ENCODE assay signal across 22 mouse cellular contexts in genomic region chr14:122459776-122460175, GRCm38 (mm10). TPM values are rescaled to one million over a fixed set of nuclear protein-coding genes. Genes with fewer than 3 reads are reported as not detected.
A peak's percentile ranks its signal among the peaks of the same experiment; 100 is the strongest.
DNase-seq lines count a peak whose midpoint lies in the region; ATAC-seq lines count a peak whose summit lies in the region.
"Had no signal": no experiment of that assay in that cellular context is flagged by ENCODE, and none has a peak within 500 bp of the region (broad histone marks: within the 10 kb centered on the region; RNA-seq: fewer than 3 reads in every experiment).

No protein-coding gene starts in this region.

- no peaks in the 10 kb centered on the region for H3K9me3 ChIP-seq in forebrain, embryonic 13.5 days (replicated peaks)
- no peaks in the 10 kb centered on the region for H3K9me3 ChIP-seq in hindbrain, embryonic 15.5 days
- no peaks in the 10 kb centered on the region for H3K9me3 ChIP-seq in midbrain, embryonic 14.5 days (ENCODE audit: control insufficient read depth, low read length)
- H3K9me3 ChIP-seq: embryonic facial prominence, embryonic 15.5 days; heart, embryonic 13.5 days had no signal

- no peaks in the 10 kb centered on the region for H3K36me3 ChIP-seq in forebrain, embryonic 13.5 days (ENCODE audit: poor library complexity, severe bottlenecking)
- H3K36me3 ChIP-seq in hindbrain, embryonic 15.5 days = no peaks in the 10 kb centered on the region
- no peaks in the 10 kb centered on the region for H3K36me3 ChIP-seq in midbrain, embryonic 14.5 days (ENCODE audit: control insufficient read depth, insufficient read depth, low read length)
- H3K36me3 ChIP-seq: embryonic facial prominence, embryonic 15.5 days; heart, embryonic 13.5 days had no signal

- peaks cover 50% of the 10 kb centered on the region for H3K4me1 ChIP-seq in forebrain, embryonic 13.5 days
- peaks cover 16% of the 10 kb centered on the region for H3K4me1 ChIP-seq in hindbrain, embryonic 15.5 days (replicated peaks)
- peaks cover 8% of the 10 kb centered on the region; the same call in 1 of the 2 replicates for H3K4me1 ChIP-seq in midbrain, embryonic 14.5 days (ENCODE audit: control insufficient read depth, insufficient read depth, low read length)

- H3K27me3 ChIP-seq in forebrain, embryonic 13.5 days = peaks cover 30% of the 10 kb centered on the region
- H3K27me3 ChIP-seq in hindbrain, embryonic 15.5 days = peaks cover 36% of the 10 kb centered on the region
- peaks cover 53% of the 10 kb centered on the region for H3K27me3 ChIP-seq in midbrain, embryonic 14.5 days (ENCODE audit: control insufficient read depth, insufficient read depth, low read length)

- peak overlapping the region; percentile 58 for H3K4me2 ChIP-seq in forebrain, embryonic 13.5 days
- peak overlapping the region; percentile 37 for H3K4me2 ChIP-seq in hindbrain, embryonic 15.5 days
- peak overlapping the region; percentile 46 for H3K4me2 ChIP-seq in midbrain, embryonic 14.5 days (ENCODE audit: low read length)
- H3K4me2 ChIP-seq: embryonic facial prominence, embryonic 15.5 days; heart, embryonic 13.5 days; lung, embryonic 14.5 days had no signal

- no peak for ATAC-seq in forebrain, embryonic 13.5 days
- no peak for ATAC-seq in hindbrain, embryonic 15.5 days (ENCODE audit: low FRiP score, low read depth)
- ATAC-seq in midbrain, embryonic 14.5 days (ENCODE audit: low FRiP score, low TSS enrichment) = no peak

- H3K9ac ChIP-seq in forebrain, embryonic 13.5 days = peak overlapping the region; percentile 66
- peak overlapping the region; percentile 39 for H3K9ac ChIP-seq in hindbrain, embryonic 15.5 days
- H3K9ac ChIP-seq in midbrain, embryonic 14.5 days (replicated peaks; ENCODE audit: low read length) = peak overlapping the region; percentile 39; the same call in 1 of the 2 replicates
- H3K9ac ChIP-seq: embryonic facial prominence, embryonic 15.5 days; heart, embryonic 13.5 days; lung, embryonic 14.5 days had no signal

- peak overlapping the region; percentile 49 for H3K27ac ChIP-seq in forebrain, embryonic 13.5 days
- H3K27ac ChIP-seq in hindbrain, embryonic 15.5 days (replicated peaks) = 0 out of 2 replicates have a peak overlapping the region, but pooled peaks have one; percentile 38
- peak overlapping the region; percentile 46 for H3K27ac ChIP-seq in midbrain, embryonic 14.5 days (replicated peaks; ENCODE audit: low read depth, low read length)
- H3K27ac ChIP-seq: embryonic facial prominence, embryonic 15.5 days; heart, embryonic 13.5 days; stomach, postnatal 0 days had no signal

- 83% methylated on average over 1 of the region's 1 CpGs for WGBS in forebrain, embryonic 13.5 days
- 96% methylated on average over 1 of the region's 1 CpGs for WGBS in hindbrain, embryonic 15.5 days
- 72% methylated on average over 1 of the region's 1 CpGs for WGBS in midbrain, embryonic 14.5 days

- DNase-seq in cerebellum, adult 8-10 months = peak; percentile 26
- DNase-seq in cerebellum, adult 11-12 months = no peak
- DNase-seq in midbrain, embryonic 14.5 days = peak; percentile 6
- DNase-seq in left cerebral cortex, adult 18-20 months (ENCODE audit: low spot score in 2 of 2) = no peak
- DNase-seq in layer of hippocampus, adult 8-10 months (ENCODE audit: low spot score in 2 of 2) = no peak
- DNase-seq in heart, adult 18-20 months = no peak
- DNase-seq: gastrocnemius, postnatal 25 days; kidney, adult 8-10 months; lung, embryonic 14.5 days; retina, postnatal 1 day; spleen, adult 18-20 months; thymus, postnatal 4 days had no signal

- peak overlapping the region; percentile 30 for H3K4me3 ChIP-seq in forebrain, embryonic 13.5 days
- H3K4me3 ChIP-seq in hindbrain, embryonic 15.5 days = peak overlapping the region; percentile 24
- peak overlapping the region; percentile 25; the same call in 1 of the 2 replicates for H3K4me3 ChIP-seq in midbrain, embryonic 14.5 days (replicated peaks; ENCODE audit: low read depth, low read length)
- H3K4me3 ChIP-seq: embryonic facial prominence, embryonic 15.5 days; heart, embryonic 13.5 days; myocyte had no signal

RNA-seq across cellular contexts. Expression of gene Zic5, which starts 5.7 kb away (rescaled TPM):
- polyA plus RNA-seq in forebrain, embryonic 13.5 days (2015; fragmentation: Nextera tagmentation; extraction: Ambion mirVana) = 17.3 and 19.5 TPM in 2 replicates
- 13.8 and 17.9 TPM in 2 replicates for polyA plus RNA-seq in hindbrain, embryonic 15.5 days (2015; fragmentation: Nextera tagmentation; extraction: Ambion mirVana)
- 9.9 and 14.9 TPM in 2 replicates for polyA plus RNA-seq in midbrain, embryonic 14.5 days (2014; fragmentation: Nextera tagmentation; extraction: Ambion mirVana)
- total RNA-seq in left cerebral cortex, adult 18-20 months (2021) = 1 to 10 TPM; 3.0 to 4.0 TPM
- total RNA-seq in layer of hippocampus, adult 8-10 months (2022) = 1 to 10 TPM; 2.6 to 6.1 (median 4.2) TPM
- not detected for total RNA-seq in heart, adult 18-20 months (2021)
- total RNA-seq: common myeloid progenitor, adult 5-6 weeks; gastrocnemius, postnatal 25 days had no signal
- polyA plus RNA-seq: heart, embryonic 13.5 days; lung, embryonic 14.5 days; stomach, postnatal 0 days had no signal

RNA-seq across cellular contexts. Expression of gene Gm5089, which starts 8.9 kb away (rescaled TPM):
- polyA plus RNA-seq in forebrain, embryonic 13.5 days (2015; fragmentation: Nextera tagmentation; extraction: Ambion mirVana) = 1.6 and 2.1 TPM in 2 replicates
- 2.4 and 2.7 TPM in 2 replicates for polyA plus RNA-seq in hindbrain, embryonic 15.5 days (2015; fragmentation: Nextera tagmentation; extraction: Ambion mirVana)
- polyA plus RNA-seq in midbrain, embryonic 14.5 days (2014; fragmentation: Nextera tagmentation; extraction: Ambion mirVana) = 0.70 and 0.75 TPM in 2 replicates
- total RNA-seq in left cerebral cortex, adult 18-20 months (2021) = under 1 TPM; 0.28 to 0.35 TPM
- total RNA-seq in layer of hippocampus, adult 8-10 months (2022) = under 1 TPM; 0.32 to 0.92 (median 0.55) TPM
- total RNA-seq in heart, adult 18-20 months (2021) = not detected
- total RNA-seq: common myeloid progenitor, adult 5-6 weeks; gastrocnemius, postnatal 25 days had no signal
- polyA plus RNA-seq: heart, embryonic 13.5 days; limb, embryonic 14.5 days; lung, embryonic 14.5 days; myocyte; stomach, postnatal 0 days had no signal

RNA-seq across cellular contexts. Expression of gene Zic2, which starts 15.5 kb away (rescaled TPM):
- polyA plus RNA-seq in forebrain, embryonic 13.5 days (2015; fragmentation: Nextera tagmentation; extraction: Ambion mirVana) = 10.1 and 12.0 TPM in 2 replicates
- 11.6 and 12.9 TPM in 2 replicates for polyA plus RNA-seq in hindbrain, embryonic 15.5 days (2015; fragmentation: Nextera tagmentation; extraction: Ambion mirVana)
- polyA plus RNA-seq in midbrain, embryonic 14.5 days (2014; fragmentation: Nextera tagmentation; extraction: Ambion mirVana) = 10.3 and 10.8 TPM in 2 replicates
- total RNA-seq in left cerebral cortex, adult 18-20 months (2021) = 10 to 100 TPM; 19.0 to 20.2 TPM
- total RNA-seq in layer of hippocampus, adult 8-10 months (2022) = 10 to 100 TPM; 15.0 to 20.8 (median 18.6) TPM
- not detected for total RNA-seq in heart, adult 18-20 months (2021)
- total RNA-seq: common myeloid progenitor, adult 5-6 weeks; gastrocnemius, postnatal 25 days had no signal
- polyA plus RNA-seq: heart, embryonic 13.5 days; lung, embryonic 14.5 days; stomach, postnatal 0 days had no signal

RNA-seq across cellular contexts. Expression of gene Gm10837, which starts 30.6 kb away (rescaled TPM):
- polyA plus RNA-seq in forebrain, embryonic 13.5 days (2015; fragmentation: Nextera tagmentation; extraction: Ambion mirVana) = 0.48 and 0.56 TPM in 2 replicates
- polyA plus RNA-seq in hindbrain, embryonic 15.5 days (2015; fragmentation: Nextera tagmentation; extraction: Ambion mirVana) = 0.50 and 0.64 TPM in 2 replicates
- polyA plus RNA-seq in midbrain, embryonic 14.5 days (2014; fragmentation: Nextera tagmentation; extraction: Ambion mirVana) = 0.38 and 0.72 TPM in 2 replicates
- not detected for total RNA-seq in left cerebral cortex, adult 18-20 months (2021)
- total RNA-seq in layer of hippocampus, adult 8-10 months (2022) = under 1 TPM in 1 of 4 experiments, not detected in 3; 0.51 TPM
- not detected for total RNA-seq in heart, adult 18-20 months (2021)
- total RNA-seq: common myeloid progenitor, adult 5-6 weeks; gastrocnemius, postnatal 25 days; layer of hippocampus, adult 18-20 months had no signal
- polyA plus RNA-seq: embryonic facial prominence, embryonic 15.5 days; frontal cortex, adult 2 months; lung, embryonic 14.5 days; myocyte; stomach, postnatal 0 days had no signal

Comparison
In these comparisons a context has a peak if more than half of its experiments do, and no peak if none do; other contexts are left out.
1. DNase-seq: peak in cerebellum, adult 8-10 months (single experiment) and midbrain, embryonic 14.5 days (single experiment); none in cerebellum, adult 11-12 months (single experiment), left cerebral cortex, adult 18-20 months (0 of 2), layer of hippocampus, adult 8-10 months (0 of 2) and heart, adult 18-20 months (0 of 2).
2. RNA of gene Zic2, which starts 15.5 kb away (total RNA-seq): 19.0 to 20.2 TPM in left cerebral cortex, adult 18-20 months and 15.0 to 20.8 TPM in layer of hippocampus, adult 8-10 months; not detected in heart, adult 18-20 months; every median in the first group is over 10 times any median in the second.
3. Peak in every context shown above with its lines, with median percentiles within 50 percentile points of each other: H3K27ac ChIP-seq, H3K4me2 ChIP-seq, H3K4me3 ChIP-seq and H3K9ac ChIP-seq.